Mouse (Mus musculus): ENCODE data around the gene Slc38a7.
"Not testable (repeated sequence)": the region's sequence is repeated elsewhere in the genome, so short reads cannot be mapped to it uniquely, and the experiment has no call there.

The Slc38a7 gene

GRCm38 (mm10) chr8:95853102-95853843, at the start of gene Slc38a7:
TSS of gene Slc38a7 (minus strand) at chr8:95853539.
- peak in 1 of 2 experiments; percentile 56 for DNase-seq (ENCODE audit: low spot score in 2 of 2)

- no peak for DNase-seq (ENCODE audit: low spot score in 2 of 2)
Observed at GRCm38 (mm10) chr8:95901864-95902263, 48.5 kb upstream of the Slc38a7 start.

GRCm38 (mm10) chr8:95893701-95894100, 40.4 kb upstream of the Slc38a7 start:
- no peak for DNase-seq (ENCODE audit: low spot score in 2 of 2)

- peak; percentile 88 to 95 for DNase-seq (ENCODE audit: low spot score in 2 of 2)
Observed at GRCm38 (mm10) chr8:95888285-95889136, 35.2 kb upstream of the Slc38a7 start, which contains the start of gene Got2. TSS of gene Got2 (minus strand) at chr8:95888547.

- DNase-seq (ENCODE audit: low spot score in 2 of 2) = peak; percentile 68 to 84
Observed at GRCm38 (mm10) chr8:95887578-95888284, 34.4 kb upstream of the Slc38a7 start.

- peak in 1 of 2 experiments; percentile 9 for DNase-seq (ENCODE audit: low spot score in 2 of 2)
Observed at GRCm38 (mm10) chr8:95886647-95887577, 33.6 kb upstream of the Slc38a7 start.

GRCm38 (mm10) chr8:95885966-95886365, 32.6 kb upstream of the Slc38a7 start:
- no peak for DNase-seq (ENCODE audit: low spot score in 2 of 2)

GRCm38 (mm10) chr8:95885271-95885841, 32.0 kb upstream of the Slc38a7 start:
- no peak for DNase-seq (ENCODE audit: low spot score in 2 of 2)

- DNase-seq (ENCODE audit: low spot score in 2 of 2) = no peak
Observed at GRCm38 (mm10) chr8:95884491-95884890, 31.2 kb upstream of the Slc38a7 start.

GRCm38 (mm10) chr8:95882191-95882590, 28.9 kb upstream of the Slc38a7 start:
- no peak for DNase-seq (ENCODE audit: low spot score in 2 of 2)

GRCm38 (mm10) chr8:95881576-95881975, 28.2 kb upstream of the Slc38a7 start:
- DNase-seq (ENCODE audit: low spot score in 2 of 2) = no peak

GRCm38 (mm10) chr8:95879823-95880222, 26.5 kb upstream of the Slc38a7 start:
- no peak for DNase-seq (ENCODE audit: low spot score in 2 of 2)

- DNase-seq (ENCODE audit: low spot score in 2 of 2) = peak in 1 of 2 experiments; percentile 29
Observed at GRCm38 (mm10) chr8:95878176-95878962, 25.0 kb upstream of the Slc38a7 start.

GRCm38 (mm10) chr8:95875270-95875669, 21.9 kb upstream of the Slc38a7 start:
- no peak for DNase-seq (ENCODE audit: low spot score in 2 of 2)

GRCm38 (mm10) chr8:95871690-95872089, 18.4 kb upstream of the Slc38a7 start:
- no peak for DNase-seq (ENCODE audit: low spot score in 2 of 2)

- DNase-seq (ENCODE audit: low spot score in 2 of 2) = not testable (repeated sequence)
Observed at GRCm38 (mm10) chr8:95864851-95865250, 11.5 kb upstream of the Slc38a7 start.

- DNase-seq (ENCODE audit: low spot score in 2 of 2) = not testable (repeated sequence)
Observed at GRCm38 (mm10) chr8:95863761-95864440, 10.6 kb upstream of the Slc38a7 start.

GRCm38 (mm10) chr8:95854174-95854573, 835 bp upstream of the Slc38a7 start:
- no peak for DNase-seq (ENCODE audit: low spot score in 2 of 2)

- DNase-seq (ENCODE audit: low spot score in 2 of 2) = no peak
Observed at GRCm38 (mm10) chr8:95852290-95852689, 1.0 kb downstream of the Slc38a7 start.
